Mouse (Mus musculus) E14TG2a.4 (cell line): ENCODE results near the gene Tmem165.

Experiments
- CTCF ChIP-seq: conservative IDR thresholded peaks from 2 replicates; pipeline ENCODE4 v1.5.1; 2014; ENCODE audit warnings: low read length
- NANOG ChIP-seq: IDR thresholded peaks from 2 replicates; pipeline ENCODE4 v1.6.1; 2014; ENCODE audit warnings: borderline replicate concordance, low read length, mixed read lengths
- POU5F1 ChIP-seq: IDR thresholded peaks from 2 replicates; pipeline ENCODE4 v1.6.1; 2014; ENCODE audit warnings: low read length, borderline replicate concordance

GRCm38 (mm10) chr5:76176841-76177240 lies 6.8 kb upstream of the Tmem165 start:
- TF ChIP-seq CTCF: no peak
- TF ChIP-seq POU5F1: no peak
- TF ChIP-seq NANOG: no peak
